Mouse (Mus musculus) hematopoietic stem cell, adult 5-6 weeks (primary cell): ENCODE results near the gene Dll4. TPM values are rescaled to one million over a fixed set of nuclear protein-coding genes. Genes with fewer than 3 reads are reported as not detected.

Experiments
- ATAC-seq, 2 experiments: fragments of 125-278 bp in 1 of 2; replicated peaks in 1 of 2; 2 replicates each; pipeline ENCODE4 v1.8.0; 2016 to 2017; ENCODE audit warnings: inconsistent platforms in 2 of 2, mild to moderate bottlenecking in 2 of 2, moderate number of reproducible peaks in 2 of 2, low read depth in 1 of 2, moderate TSS enrichment in 1 of 2; ENCODE audit not compliant: low FRiP score in 2 of 2, poor library complexity in 2 of 2, severe bottlenecking in 2 of 2, insufficient read depth in 1 of 2, low TSS enrichment in 1 of 2
- total RNA-seq: library from RNA; stranded (forward); fragments of 172-1452, 232-1000 nt; gene quantifications from 2 replicates; pipeline ENCODE4 v1.2.3, GENCODE M21; 2017

The Dll4 gene
- total RNA-seq, 1 experiment from 2014 or later: 0.25 TPM

- ATAC-seq: no peak
These were observed 24.6 kb upstream of the Dll4 start for GRCm38 (mm10) chr2:119300819-119301493.

GRCm38 (mm10) chr2:119302876-119303275 lies 22.7 kb upstream of the Dll4 start:
- no peak for ATAC-seq

DNA sequence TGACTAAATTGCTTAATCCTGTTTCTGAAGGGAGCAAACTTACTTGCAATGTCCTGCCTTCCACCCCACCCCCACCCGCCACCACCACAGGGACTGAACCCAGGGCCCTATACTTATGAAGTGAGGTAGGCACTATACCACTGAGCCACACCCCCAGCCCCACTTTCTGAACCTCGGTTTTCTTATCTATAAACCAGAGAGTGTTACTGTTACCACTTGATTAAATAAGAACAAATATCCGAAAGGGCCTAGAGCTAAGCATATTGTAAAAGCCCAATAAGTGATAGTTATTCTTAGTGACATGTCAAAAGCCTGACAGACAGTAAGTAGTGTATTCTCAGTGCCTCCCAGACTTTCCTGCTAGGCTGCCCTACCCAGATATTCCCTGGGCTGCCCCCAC lies 21.2 kb upstream of the Dll4 start:
- no peak for ATAC-seq

GRCm38 (mm10) chr2:119304798-119305208 lies 20.8 kb upstream of the Dll4 start:
- ATAC-seq: no peak

- ATAC-seq: no peak
These were observed 14.0 kb upstream of the Dll4 start for GRCm38 (mm10) chr2:119311544-119311943.

GRCm38 (mm10) chr2:119312380-119312958 lies 13.1 kb upstream of the Dll4 start:
- ATAC-seq: no peak

GRCm38 (mm10) chr2:119313780-119314479 lies 11.7 kb upstream of the Dll4 start:
- peak in 1 of 2 experiments; percentile 61; a peak in 3 of 4 replicates for ATAC-seq

- no peak for ATAC-seq
These were observed 10.8 kb upstream of the Dll4 start for GRCm38 (mm10) chr2:119314742-119315310.

DNA sequence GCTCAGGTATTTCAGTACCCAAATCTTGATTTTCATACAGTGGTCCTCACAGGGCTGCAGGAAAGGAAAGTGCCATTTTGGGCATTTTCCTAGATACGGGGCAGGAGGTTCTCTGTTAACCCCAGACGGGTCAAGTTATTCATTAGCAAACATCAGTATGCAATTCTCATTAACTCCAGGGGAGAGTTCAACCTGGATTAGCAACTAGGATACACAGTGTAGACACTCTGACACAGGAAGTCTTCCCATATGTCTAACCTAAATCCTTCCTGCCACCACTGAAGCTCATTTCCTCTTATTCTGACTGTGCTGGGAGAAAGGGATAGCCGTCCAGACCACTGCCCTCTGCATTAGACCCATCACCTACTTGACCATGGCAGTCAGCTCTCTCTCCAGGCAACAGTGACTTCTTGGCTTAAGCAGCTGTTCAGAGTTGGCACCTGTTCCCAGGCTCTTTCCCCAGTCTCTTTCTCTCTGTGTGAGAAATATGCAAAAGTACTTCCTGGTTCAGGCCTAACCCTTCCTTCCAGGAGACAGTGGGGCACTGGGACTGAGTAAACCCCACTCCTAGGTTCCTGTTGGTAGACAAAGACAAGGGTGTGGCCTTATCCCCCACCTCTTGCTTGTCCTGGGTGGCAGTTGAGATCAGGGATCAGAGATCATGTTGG lies 7.4 kb upstream of the Dll4 start:
- ATAC-seq: no peak

DNA sequence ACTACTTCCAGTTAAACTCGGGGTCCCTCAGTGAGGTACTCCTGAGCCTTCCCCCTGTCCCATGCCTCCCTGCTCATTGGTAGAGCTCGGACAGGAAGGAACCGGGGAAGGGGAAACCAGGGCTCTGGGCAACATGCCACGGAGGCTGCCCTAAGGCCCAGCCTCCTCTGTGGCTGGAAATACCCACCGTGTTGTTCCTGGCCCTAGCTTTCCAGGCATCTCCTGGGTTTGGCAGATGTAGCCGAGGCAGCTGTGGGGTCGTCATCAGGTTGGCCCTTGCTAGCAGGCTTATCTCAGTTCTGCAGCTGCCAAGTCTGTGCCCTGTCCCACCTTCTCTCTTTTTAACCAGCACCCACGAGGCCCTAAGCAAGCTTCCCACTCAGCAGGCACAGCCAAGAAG lies 5.0 kb upstream of the Dll4 start:
- peak; percentile 24 to 51; a peak in 3 of 4 replicates for ATAC-seq

- no peak for ATAC-seq
These were observed 3.6 kb upstream of the Dll4 start for GRCm38 (mm10) chr2:119321771-119322586.

DNA sequence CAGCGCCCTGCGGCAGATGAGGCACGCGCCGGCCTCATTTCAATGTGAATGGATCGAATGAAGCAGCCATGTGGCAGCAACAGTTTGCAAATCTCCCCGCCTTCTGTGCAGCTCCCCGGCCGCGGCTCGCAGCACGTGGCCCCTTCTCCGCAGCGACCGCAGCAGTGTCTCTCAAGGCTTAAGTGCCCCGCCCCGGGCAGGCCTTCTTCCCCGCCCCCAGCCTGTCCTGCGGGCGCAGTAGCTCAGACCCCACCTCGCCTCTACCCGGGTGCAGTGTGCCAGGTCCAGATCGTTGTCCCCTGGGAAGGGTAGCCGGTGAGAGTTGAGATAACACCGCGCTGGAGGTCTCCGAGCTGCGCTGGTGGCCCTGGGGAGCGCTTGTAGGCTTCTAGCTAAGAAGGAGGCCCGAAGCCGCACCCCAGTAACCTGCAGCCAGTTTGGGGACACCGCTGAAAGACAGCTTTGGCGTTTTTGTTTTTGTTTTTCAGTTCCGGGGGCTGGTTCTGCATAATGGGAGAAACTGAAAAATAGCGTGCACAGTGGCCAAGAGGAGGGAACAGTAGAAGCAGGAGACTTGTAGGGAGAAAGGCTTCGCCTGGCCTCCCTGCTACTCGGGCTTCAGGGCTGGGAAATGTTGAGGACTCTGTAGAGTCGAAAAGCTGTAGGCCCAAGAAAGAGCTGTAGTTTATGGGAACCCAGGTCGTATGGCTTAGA lies 2.8 kb upstream of the Dll4 start:
- peak in 1 of 2 experiments; percentile 39; a peak in 2 of 4 replicates for ATAC-seq

DNA sequence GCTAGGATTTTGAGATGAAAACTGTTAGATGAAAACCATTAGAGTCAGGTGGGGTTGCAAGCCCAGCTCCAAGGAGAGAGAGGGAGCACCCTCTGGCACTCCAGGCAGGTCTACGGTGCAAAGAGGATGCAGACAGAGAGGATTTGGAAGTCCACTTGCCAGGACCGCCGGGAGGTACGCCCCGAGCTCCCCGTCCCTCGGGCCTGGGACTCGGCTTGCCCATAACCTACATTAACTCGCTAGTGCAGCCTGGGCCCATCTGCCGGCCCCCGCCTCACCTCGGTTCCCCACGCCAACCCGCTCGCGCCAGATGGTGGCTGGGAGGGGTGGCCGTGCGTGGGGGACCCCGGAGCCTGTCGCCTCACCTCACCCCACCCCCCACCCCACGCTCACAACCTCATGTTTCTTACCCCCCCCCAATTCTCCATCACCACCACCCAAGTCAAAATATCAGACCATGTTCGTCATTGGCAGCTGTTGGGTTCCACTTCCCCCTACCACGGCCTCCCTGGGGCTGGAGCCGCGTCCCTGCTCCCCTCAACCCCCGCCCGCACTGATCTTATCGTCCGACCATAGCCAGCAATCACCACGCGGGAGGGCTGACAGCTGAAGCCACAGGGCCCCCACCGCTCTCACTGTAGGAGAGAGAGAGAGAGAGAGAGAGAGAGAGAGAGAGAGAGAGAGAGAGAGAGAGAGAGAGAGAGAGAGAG lies 1.6 kb upstream of the Dll4 start:
- 0 out of 4 replicates have a peak, but pooled peaks of 1 of the 2 experiments have one; percentile 24 for ATAC-seq

DNA sequence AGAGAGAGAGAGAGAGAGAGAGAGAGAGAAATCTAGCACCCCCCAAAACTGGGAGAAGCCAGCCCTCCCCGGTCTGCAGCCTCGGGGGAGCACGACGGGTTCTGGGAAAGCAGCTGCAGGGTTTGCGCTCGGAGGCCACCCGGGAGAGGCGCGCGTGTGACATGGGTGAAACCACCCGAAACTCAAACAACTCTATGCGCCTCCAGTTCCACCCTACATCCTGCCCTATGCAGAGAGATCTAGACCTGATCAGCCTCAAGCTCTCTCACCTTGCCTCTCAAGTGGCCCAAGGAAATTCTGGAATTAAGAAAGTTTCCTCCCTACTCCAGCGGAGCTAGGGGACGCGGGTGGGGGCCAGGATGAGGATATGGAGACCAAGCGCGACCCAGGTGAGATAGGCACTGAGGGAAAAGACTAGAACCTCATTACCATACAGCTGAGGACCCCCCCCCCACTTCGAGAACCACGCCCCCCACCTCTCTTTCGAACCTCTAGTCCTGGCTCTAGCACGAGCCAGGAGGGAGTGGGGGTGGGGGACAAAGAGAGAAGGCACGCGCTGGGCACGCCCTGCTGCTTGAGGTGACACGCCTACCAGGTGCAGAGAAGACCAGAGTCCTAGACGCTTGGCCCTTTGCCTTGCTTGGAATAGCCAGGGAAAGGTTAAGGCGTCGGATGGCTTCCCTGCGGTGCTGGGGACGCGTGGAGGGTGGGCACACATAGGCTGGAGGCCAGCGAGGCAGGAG lies 837 bp upstream of the Dll4 start:
- no peak for ATAC-seq
